Mouse (Mus musculus): ENCODE measurements at regions not wholly inside any gene's neighbourhood (a gene's known extent, or its start where the extent isn't known, plus 50 kb on each side); places are given as distances from the start of the nearest gene placed in this dataset.

GRCm38 (mm10) chr9:27685325-27685724, 105.2 kb upstream of the Opcml start:
- Histone ChIP-seq H3K79me2 (ENCODE audit: control insufficient read depth, insufficient read depth) (no peaks in the 10 kb centered on the region), H3ac (ENCODE audit: control insufficient read depth, insufficient read length, low read depth) (no peak overlapping the region), H3K27me3 (ENCODE audit: control insufficient read depth, insufficient read depth, insufficient read length) (no peaks in the 10 kb centered on the region), H3K79me3 (ENCODE audit: low read depth) (no peaks in the 10 kb centered on the region), H3K4me3 (ENCODE audit: insufficient read depth, poor library complexity, severe bottlenecking) (no peak overlapping the region), H3K36me3 (ENCODE audit: control insufficient read depth, insufficient read depth) (no peaks in the 10 kb centered on the region)
- TF ChIP-seq USF1 (IDR thresholded peaks at IDR 0.05; ENCODE audit: low read depth) (no peak), MYOD1 (IDR thresholded peaks at IDR 0.05; ENCODE audit: control insufficient read depth, insufficient read length, low read depth) (no peak), MYOG (IDR thresholded peaks at IDR 0.05; ENCODE audit: control insufficient read depth, extremely low read depth, insufficient read length) (no peak), CTCF (IDR thresholded peaks at IDR 0.05; ENCODE audit: control insufficient read depth, insufficient read depth, insufficient read length) (no peak), CEBPB (IDR thresholded peaks at IDR 0.05; ENCODE audit: low read depth) (no peak), MAX (IDR thresholded peaks at IDR 0.05) (no peak), FOSL1 (IDR thresholded peaks at IDR 0.05; ENCODE audit: insufficient read depth, low read length, poor library complexity, severe bottlenecking) (no peak)

DNA sequence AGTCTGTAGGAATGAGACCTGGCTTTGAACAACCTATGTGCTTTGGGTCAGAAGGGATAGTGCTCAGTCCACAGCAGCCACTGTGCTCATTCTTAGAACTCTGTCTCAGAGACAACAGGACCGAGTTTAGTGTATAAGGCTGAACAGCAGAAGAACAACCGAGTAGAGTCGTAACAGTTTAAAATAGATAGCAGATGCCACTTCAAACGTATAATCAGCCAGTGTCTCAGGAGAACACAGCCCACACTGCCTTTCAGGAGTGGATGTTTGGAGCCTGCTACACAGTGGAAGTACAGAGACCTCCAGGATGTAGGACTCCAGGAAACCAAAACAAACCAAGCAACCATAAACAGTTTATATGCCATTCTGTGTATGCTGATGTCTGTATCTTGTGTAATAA, 99.0 kb upstream of the Opcml start:
- no peak overlapping the region for H3K4me3 ChIP-seq (ENCODE audit: insufficient read depth, poor library complexity, severe bottlenecking)
- TF ChIP-seq MYOD1 (IDR thresholded peaks at IDR 0.05; ENCODE audit: control insufficient read depth, insufficient read length, low read depth) (no peak), FOSL1 (IDR thresholded peaks at IDR 0.05; ENCODE audit: insufficient read depth, low read length, poor library complexity, severe bottlenecking) (no peak), MAX (IDR thresholded peaks at IDR 0.05) (no peak), CEBPB (IDR thresholded peaks at IDR 0.05; ENCODE audit: low read depth) (no peak), MYOG (IDR thresholded peaks at IDR 0.05; ENCODE audit: control insufficient read depth, extremely low read depth, insufficient read length) (no peak), CTCF (IDR thresholded peaks at IDR 0.05; ENCODE audit: control insufficient read depth, insufficient read depth, insufficient read length) (no peak), USF1 (IDR thresholded peaks at IDR 0.05; ENCODE audit: low read depth) (no peak)
- no peaks in the 10 kb centered on the region for H3K79me2 ChIP-seq (ENCODE audit: control insufficient read depth, insufficient read depth)
- H3ac ChIP-seq (ENCODE audit: control insufficient read depth, insufficient read length, low read depth) = no peak overlapping the region
- H3K36me3 ChIP-seq (ENCODE audit: control insufficient read depth, insufficient read depth) = no peaks in the 10 kb centered on the region
- H3K27me3 ChIP-seq (ENCODE audit: control insufficient read depth, insufficient read depth, insufficient read length) = no peaks in the 10 kb centered on the region
- H3K79me3 ChIP-seq (ENCODE audit: low read depth) = no peaks in the 10 kb centered on the region

- no peak overlapping the region for H3ac ChIP-seq (ENCODE audit: control insufficient read depth, insufficient read length, low read depth)
- H3K79me2 ChIP-seq (ENCODE audit: control insufficient read depth, insufficient read depth) = no peaks in the 10 kb centered on the region
- no peak overlapping the region for H3K4me3 ChIP-seq (ENCODE audit: insufficient read depth, poor library complexity, severe bottlenecking)
- no peaks in the 10 kb centered on the region for H3K36me3 ChIP-seq (ENCODE audit: control insufficient read depth, insufficient read depth)
- no peaks in the 10 kb centered on the region for H3K79me3 ChIP-seq (ENCODE audit: low read depth)
- H3K27me3 ChIP-seq (ENCODE audit: control insufficient read depth, insufficient read depth, insufficient read length) = no peaks in the 10 kb centered on the region
- TF ChIP-seq MYOG (IDR thresholded peaks at IDR 0.05; ENCODE audit: control insufficient read depth, extremely low read depth, insufficient read length) = no peak
- TF ChIP-seq USF1 (IDR thresholded peaks at IDR 0.05; ENCODE audit: low read depth) = no peak
- no peak for TF ChIP-seq CEBPB (IDR thresholded peaks at IDR 0.05; ENCODE audit: low read depth)
- TF ChIP-seq MAX (IDR thresholded peaks at IDR 0.05) = no peak
- no peak for TF ChIP-seq CTCF (IDR thresholded peaks at IDR 0.05; ENCODE audit: control insufficient read depth, insufficient read depth, insufficient read length)
- TF ChIP-seq FOSL1 (IDR thresholded peaks at IDR 0.05; ENCODE audit: insufficient read depth, low read length, poor library complexity, severe bottlenecking) = no peak
- TF ChIP-seq MYOD1 (IDR thresholded peaks at IDR 0.05; ENCODE audit: control insufficient read depth, insufficient read length, low read depth) = no peak
Measured at GRCm38 (mm10) chr9:27692751-27693150, 97.8 kb upstream of the Opcml start.

DNA sequence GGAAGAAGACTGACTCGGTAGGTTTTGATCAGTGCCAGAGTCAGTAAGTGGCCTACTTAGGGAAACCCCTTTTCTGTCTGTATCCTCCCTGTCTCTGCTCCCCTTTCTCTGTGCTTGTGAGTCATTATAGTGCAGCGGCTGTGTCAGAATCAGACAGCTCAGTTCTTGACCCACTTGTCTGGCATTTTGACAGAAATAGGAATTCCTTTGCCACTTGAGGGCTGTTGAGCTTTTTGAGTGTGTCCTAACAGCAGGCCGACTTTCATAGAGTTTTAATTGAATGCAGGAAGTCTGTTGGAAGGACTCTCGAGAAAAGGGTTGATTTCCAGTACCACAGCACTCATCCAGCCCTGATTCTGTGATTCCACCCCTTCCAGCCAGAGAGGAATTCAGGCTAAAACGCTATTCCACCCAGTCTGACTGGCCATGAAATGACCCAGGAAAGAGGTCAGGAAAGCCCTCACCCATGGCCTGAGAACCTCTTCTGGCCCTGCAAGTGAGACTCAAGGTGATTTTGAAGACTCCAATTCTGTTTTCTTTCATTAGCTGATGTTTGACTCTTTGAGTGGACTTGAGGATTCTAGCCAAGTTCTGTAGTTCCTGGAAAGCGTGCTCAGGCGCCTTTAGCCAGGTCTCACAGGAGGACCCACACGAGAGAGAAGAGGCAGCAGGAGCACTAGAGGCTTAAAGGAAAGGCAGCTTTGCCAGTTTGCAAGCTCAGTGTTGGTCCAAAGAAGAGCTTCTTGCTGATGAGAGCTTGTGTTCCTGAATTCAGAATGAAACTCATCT, 95.6 kb upstream of the Opcml start:
- Histone ChIP-seq H3ac (ENCODE audit: control insufficient read depth, insufficient read length, low read depth) (no peak overlapping the region), H3K4me3 (ENCODE audit: insufficient read depth, poor library complexity, severe bottlenecking) (no peak overlapping the region), H3K79me3 (ENCODE audit: low read depth) (no peaks in the 10 kb centered on the region), H3K27me3 (ENCODE audit: control insufficient read depth, insufficient read depth, insufficient read length) (no peaks in the 10 kb centered on the region), H3K79me2 (ENCODE audit: control insufficient read depth, insufficient read depth) (no peaks in the 10 kb centered on the region), H3K36me3 (ENCODE audit: control insufficient read depth, insufficient read depth) (no peaks in the 10 kb centered on the region)
- TF ChIP-seq USF1 (IDR thresholded peaks at IDR 0.05; ENCODE audit: low read depth) (no peak), MYOG (IDR thresholded peaks at IDR 0.05; ENCODE audit: control insufficient read depth, extremely low read depth, insufficient read length) (no peak), FOSL1 (IDR thresholded peaks at IDR 0.05; ENCODE audit: insufficient read depth, low read length, poor library complexity, severe bottlenecking) (no peak), CTCF (IDR thresholded peaks at IDR 0.05; ENCODE audit: control insufficient read depth, insufficient read depth, insufficient read length) (no peak), MYOD1 (IDR thresholded peaks at IDR 0.05; ENCODE audit: control insufficient read depth, insufficient read length, low read depth) (no peak), MAX (IDR thresholded peaks at IDR 0.05) (no peak), CEBPB (IDR thresholded peaks at IDR 0.05; ENCODE audit: low read depth) (no peak)

DNA sequence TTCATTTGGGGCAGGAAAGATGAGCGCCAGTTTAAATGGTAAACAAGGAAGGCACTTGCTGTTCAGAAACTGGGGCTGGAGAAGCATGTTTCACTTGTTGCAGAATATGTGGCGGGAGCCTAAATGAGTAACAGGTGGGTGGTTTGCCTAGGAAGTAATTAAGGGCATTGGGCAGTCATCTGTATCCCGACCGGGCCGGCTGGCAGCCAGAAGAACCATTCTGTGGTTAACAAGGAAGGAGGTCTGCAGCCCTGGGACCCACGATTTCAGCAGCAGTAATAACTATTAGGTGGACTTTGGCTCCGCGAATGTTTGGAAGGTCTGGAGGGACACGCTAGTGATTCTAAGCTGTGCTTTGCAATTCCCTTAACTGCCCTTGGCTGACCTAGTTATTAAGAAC, 89.0 kb upstream of the Opcml start:
- Histone ChIP-seq H3K4me3 (ENCODE audit: insufficient read depth, poor library complexity, severe bottlenecking) (no peak overlapping the region), H3K79me2 (ENCODE audit: control insufficient read depth, insufficient read depth) (no peaks in the 10 kb centered on the region), H3K79me3 (ENCODE audit: low read depth) (no peaks in the 10 kb centered on the region), H3K27me3 (ENCODE audit: control insufficient read depth, insufficient read depth, insufficient read length) (no peaks in the 10 kb centered on the region), H3K36me3 (ENCODE audit: control insufficient read depth, insufficient read depth) (no peaks in the 10 kb centered on the region), H3ac (ENCODE audit: control insufficient read depth, insufficient read length, low read depth) (no peak overlapping the region)
- TF ChIP-seq CTCF (IDR thresholded peaks at IDR 0.05; ENCODE audit: control insufficient read depth, insufficient read depth, insufficient read length) = no peak
- no peak for TF ChIP-seq MYOG (IDR thresholded peaks at IDR 0.05; ENCODE audit: control insufficient read depth, extremely low read depth, insufficient read length)

DNA sequence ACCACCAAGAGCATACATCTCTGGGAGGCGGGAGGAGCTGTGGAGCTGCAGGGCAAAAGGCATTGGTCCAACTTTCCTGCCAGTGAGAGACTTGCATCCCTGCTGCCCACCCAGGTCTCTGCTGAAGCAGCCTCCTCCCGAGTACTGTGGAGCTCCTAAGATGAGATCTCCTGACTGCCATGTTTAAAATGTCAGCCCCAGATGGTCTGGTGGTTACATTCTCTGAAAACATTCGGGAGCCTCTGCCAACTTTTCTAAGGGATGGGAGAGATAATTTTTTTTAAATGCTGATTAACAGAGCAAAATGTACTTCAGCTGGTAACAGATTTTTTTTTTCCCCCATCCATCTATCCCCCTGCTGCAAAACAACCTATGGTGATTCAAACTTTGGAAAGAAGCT, 88.4 kb upstream of the Opcml start:
- Histone ChIP-seq H3K79me2 (ENCODE audit: control insufficient read depth, insufficient read depth) (no peaks in the 10 kb centered on the region), H3K4me3 (ENCODE audit: insufficient read depth, poor library complexity, severe bottlenecking) (no peak overlapping the region), H3ac (ENCODE audit: control insufficient read depth, insufficient read length, low read depth) (no peak overlapping the region), H3K36me3 (ENCODE audit: control insufficient read depth, insufficient read depth) (no peaks in the 10 kb centered on the region), H3K27me3 (ENCODE audit: control insufficient read depth, insufficient read depth, insufficient read length) (no peaks in the 10 kb centered on the region), H3K79me3 (ENCODE audit: low read depth) (no peaks in the 10 kb centered on the region)
- TF ChIP-seq MYOD1 (IDR thresholded peaks at IDR 0.05; ENCODE audit: control insufficient read depth, insufficient read length, low read depth) (no peak), CEBPB (IDR thresholded peaks at IDR 0.05; ENCODE audit: low read depth) (no peak), MAX (IDR thresholded peaks at IDR 0.05) (no peak), FOSL1 (IDR thresholded peaks at IDR 0.05; ENCODE audit: insufficient read depth, low read length, poor library complexity, severe bottlenecking) (no peak)
